ENCODE assay signal across 8 mouse cellular contexts in genomic region chr3:100684234-100684975, GRCm38 (mm10). TPM values are rescaled to one million over a fixed set of nuclear protein-coding genes. Genes with fewer than 3 reads are reported as not detected.
DNase-seq lines count a peak whose midpoint lies in the region; ATAC-seq and TF ChIP-seq lines count a peak whose summit lies in the region.

No protein-coding gene starts in this region.

- H3K9ac ChIP-seq in limb, embryonic 14.5 days (ENCODE audit: low read depth, low read length, severe bottlenecking), result peak overlapping the region; percentile 98

- no peak for TF ChIP-seq POLR2A in limb, embryonic 14.5 days (IDR thresholded peaks at IDR 0.05; ENCODE audit: borderline replicate concordance, extremely low read depth, insufficient read depth, insufficient read length)

- ATAC-seq in limb, embryonic 14.5 days (ENCODE audit: low FRiP score, low read depth), result no peak

- peak overlapping the region; percentile 67 for H3K4me2 ChIP-seq in limb, embryonic 14.5 days (replicated peaks; ENCODE audit: low read depth, low read length, severe bottlenecking)

- DNase-seq in layer of hippocampus, adult 2 months (ENCODE audit: low spot score in 2 of 2), result no peak
- DNase-seq in layer of hippocampus, adult 9-10 months (ENCODE audit: low spot score), result no peak
- peak; percentile 56 for DNase-seq in NIH3T3 (ENCODE audit: low read depth)
- peak; percentile 42 for DNase-seq in embryonic facial prominence, embryonic 10.5 days (ENCODE audit: low spot score)
- peak; percentile 42 to 45 for DNase-seq in heart, postnatal 10 days
- no peak for DNase-seq in limb, embryonic 14.5 days (ENCODE audit: low spot score)
- DNase-seq in naive thymus-derived CD4-positive, alpha-beta T cell, adult 2 months (ENCODE audit: low read depth), result peak; percentile 58
- no peak for DNase-seq in natural killer cell, adult 2 months (ENCODE audit: low spot score in 2 of 2)

- H3K9me3 ChIP-seq in embryonic facial prominence, embryonic 10.5 days, result no peaks in the 10 kb centered on the region
- H3K9me3 ChIP-seq in limb, embryonic 14.5 days (ENCODE audit: control insufficient read depth, low read length), result no peaks in the 10 kb centered on the region

- peaks cover under 1% of the 10 kb centered on the region; the same call in 1 of the 2 replicates for H3K36me3 ChIP-seq in embryonic facial prominence, embryonic 10.5 days (replicated peaks)
- no peaks in the 10 kb centered on the region for H3K36me3 ChIP-seq in limb, embryonic 14.5 days (ENCODE audit: control insufficient read depth, insufficient read depth, low read length)

- peak overlapping the region; percentile 96 for H3K27ac ChIP-seq in layer of hippocampus, adult 2 months
- peak overlapping the region; percentile 99 for H3K27ac ChIP-seq in embryonic facial prominence, embryonic 10.5 days (replicated peaks)
- no peak overlapping the region for H3K27ac ChIP-seq in limb, embryonic 14.5 days (replicated peaks; ENCODE audit: low read depth, low read length)

- H3K4me1 ChIP-seq in embryonic facial prominence, embryonic 10.5 days, result peaks cover 43% of the 10 kb centered on the region
- peaks cover 21% of the 10 kb centered on the region for H3K4me1 ChIP-seq in limb, embryonic 14.5 days (ENCODE audit: control insufficient read depth, insufficient read depth, low read length)

- no peak for TF ChIP-seq CTCF in layer of hippocampus, adult 2 months (conservative IDR thresholded peaks at IDR 0.05)

- under 1% methylated on average over 25 of the region's 25 CpGs for WGBS in embryonic facial prominence, embryonic 10.5 days
- whole genome bisulfite sequencing in limb, embryonic 14.5 days, result 3% methylated on average over 25 of the region's 25 CpGs

- intact Hi-C loops in heart, postnatal 10 days (cut with DNase I), result loop anchor here (2.0 to 10.0 kb wide), 3 partner anchors 64 to 200 kb away; partner anchors contain the start of gene Tent5c

- H3K4me3 ChIP-seq in layer of hippocampus, adult 2 months, result peak overlapping the region; percentile 95
- H3K4me3 ChIP-seq in embryonic facial prominence, embryonic 10.5 days, result peak overlapping the region; percentile 73
- peak overlapping the region; percentile 86 for H3K4me3 ChIP-seq in limb, embryonic 14.5 days (replicated peaks; ENCODE audit: low read length)

- H3K27me3 ChIP-seq in embryonic facial prominence, embryonic 10.5 days (replicated peaks; ENCODE audit: low read depth, poor library complexity, severe bottlenecking), result no peaks in the 10 kb centered on the region
- no peaks in the 10 kb centered on the region for H3K27me3 ChIP-seq in limb, embryonic 14.5 days (ENCODE audit: control insufficient read depth, insufficient read depth, low read length)

RNA-seq across cellular contexts. Expression of gene Man1a2, which starts 0.9 kb away (rescaled TPM):
- 100 to 1,000 TPM in 1 of 2 experiments, 10 to 100 TPM in 1; 97.8 to 113 TPM for total RNA-seq in layer of hippocampus, adult 2 months (2021)
- 57.8 and 65.6 TPM in 2 replicates for polyA plus RNA-seq in embryonic facial prominence, embryonic 10.5 days (2016; fragmentation: Nextera tagmentation; extraction: Ambion mirVana)
- total RNA-seq in heart, postnatal 10 days (2021), result 10 to 100 TPM; 61.4 to 68.7 TPM
- polyA plus RNA-seq in limb, embryonic 14.5 days (2012; rRNA removed), result 16.6 and 16.8 TPM in 2 replicates
- 87.1 and 95.4 TPM in 2 replicates for polyA plus RNA-seq in limb, embryonic 14.5 days (2014; fragmentation: Nextera tagmentation; extraction: Ambion mirVana)

Comparison
In these comparisons a context has a peak if more than half of its experiments do, and no peak if none do; other contexts are left out.
1. DNase-seq: peak in NIH3T3 (single experiment), embryonic facial prominence, embryonic 10.5 days (single experiment), heart, postnatal 10 days (2 of 2) and naive thymus-derived CD4-positive, alpha-beta T cell, adult 2 months (single experiment); none in layer of hippocampus, adult 2 months (0 of 2), layer of hippocampus, adult 9-10 months (single experiment), limb, embryonic 14.5 days (single experiment) and natural killer cell, adult 2 months (0 of 2).
2. Peak in every context shown above with its lines, with median percentiles within 50 percentile points of each other: H3K4me3 ChIP-seq.